Mouse (Mus musculus) hindbrain, embryonic 14.5 days (tissue): ENCODE measurements around the gene Abca4. TPM values are rescaled to one million over a fixed set of nuclear protein-coding genes. Genes with fewer than 3 reads are reported as not detected.

Experiments used
- ATAC-seq: fragments of 200-750 bp; cut with Nextera tagmentation; 2 replicates; pipeline ENCODE4 v1.8.0; 2017; ENCODE audit warnings: moderate number of reproducible peaks, mild to moderate bottlenecking, moderate TSS enrichment, moderate library complexity; ENCODE audit not compliant: low FRiP score
- DNase-seq: peaks from one replicate; pipeline ENCODE4 v3.0.0-alpha.2; 2015; ENCODE audit warnings: low spot score
- H3K27ac ChIP-seq: fragments of 300-500 bp; sonication (generic); 2 replicates; pipeline ENCODE4 v1.5.1; 2014; ENCODE audit warnings: mild to moderate bottlenecking, moderate library complexity
- H3K27me3 ChIP-seq: fragments of 300-500 bp; sonication (generic); 2 replicates; pipeline ENCODE4 v1.6.1; 2014; ENCODE audit warnings: mild to moderate bottlenecking, low read length, mixed read lengths; ENCODE audit not compliant: control insufficient read depth, insufficient read depth
- H3K36me3 ChIP-seq: fragments of 300-500 bp; sonication (generic); replicated peaks from 2 replicates; pipeline ENCODE4 v1.6.1; 2014; ENCODE audit not compliant: control insufficient read depth, insufficient read depth
- H3K4me1 ChIP-seq: fragments of 300-500 bp; sonication (generic); replicated peaks from 2 replicates; pipeline ENCODE4 v1.6.1; 2014; ENCODE audit warnings: antibody characterized with exemption, low read length, mixed read lengths; ENCODE audit not compliant: control insufficient read depth, insufficient read depth
- H3K4me2 ChIP-seq: fragments of 300-500 bp; sonication (generic); replicated peaks from 2 replicates; pipeline ENCODE4 v1.6.1; 2014; ENCODE audit warnings: mild to moderate bottlenecking, moderate library complexity
- H3K4me3 ChIP-seq: fragments of 300-500 bp; sonication (generic); replicated peaks from 2 replicates; pipeline ENCODE4 v1.5.1; 2014; ENCODE audit warnings: mild to moderate bottlenecking, low read length
- H3K9ac ChIP-seq: fragments of 300-500 bp; sonication (generic); 2 replicates; pipeline ENCODE4 v1.6.1; 2014
- H3K9me3 ChIP-seq: fragments of 300-500 bp; sonication (generic); 2 replicates; pipeline ENCODE4 v1.6.1; 2016; ENCODE audit warnings: low read length; ENCODE audit not compliant: control insufficient read depth
- WGBS: fragments of 180-500 bp; shearing (Covaris S2); extraction: QIAGEN DNeasy Blood & Tissue Kit; methylation state at CpG from one replicate; pipeline ENCODE4 v1.1.7; 2014; 5-methylcytosine and 5-hydroxymethylcytosine counted together
- polyA plus RNA-seq: library from polyadenylated mRNA; unstranded; fragments of >200 nt; fragmentation: Nextera tagmentation; extraction: Ambion mirVana; gene quantifications from 2 replicates; pipeline ENCODE4 v1.2.1, GENCODE M21; 2014

Abca4 gene
- polyA plus RNA-seq, 1 experiment from 2014 or later, result 5.1 TPM

DNA sequence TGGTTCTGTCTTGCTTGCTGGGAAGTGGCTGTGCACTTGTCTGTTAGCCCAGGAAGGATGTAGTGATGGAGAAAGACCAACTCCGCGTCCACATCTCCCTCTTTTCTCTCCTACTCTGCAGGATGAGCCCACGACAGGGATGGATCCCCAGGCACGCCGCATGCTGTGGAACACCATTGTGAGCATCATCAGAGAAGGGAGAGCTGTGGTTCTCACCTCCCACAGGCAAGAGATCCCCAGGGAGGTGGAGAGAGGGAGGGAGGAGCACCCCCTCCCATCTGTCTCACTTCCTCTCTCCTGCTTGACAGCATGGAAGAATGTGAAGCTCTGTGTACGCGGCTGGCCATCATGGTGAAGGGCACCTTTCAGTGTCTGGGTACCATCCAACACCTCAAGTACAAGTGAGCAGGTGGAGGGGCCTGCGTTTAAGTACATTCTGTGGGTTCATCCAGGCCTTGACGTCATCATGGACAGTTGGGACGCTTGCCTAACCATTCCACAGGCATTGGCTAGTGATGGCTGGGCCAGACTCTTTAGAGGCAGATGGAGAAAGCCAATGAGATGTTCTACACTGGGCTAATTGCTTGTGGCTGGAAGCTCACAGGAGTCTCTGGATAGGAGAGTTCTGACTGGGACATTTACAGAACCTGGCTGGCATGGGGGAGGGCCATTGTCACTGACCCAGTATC, 126.5 kb downstream of the Abca4 start:
- H3K4me3 ChIP-seq, result no peak overlapping the region
- H3K4me1 ChIP-seq, result no peaks in the 10 kb centered on the region
- no peak overlapping the region for H3K27ac ChIP-seq
- no peak for ATAC-seq
- DNase-seq, result no peak
- no peaks in the 10 kb centered on the region for H3K9me3 ChIP-seq
- no peaks in the 10 kb centered on the region for H3K36me3 ChIP-seq
- no peaks in the 10 kb centered on the region for H3K27me3 ChIP-seq
- H3K4me2 ChIP-seq, result no peak overlapping the region
- WGBS, result 85% methylated on average over 10 of the region's 10 CpGs
- no peak overlapping the region for H3K9ac ChIP-seq

DNA sequence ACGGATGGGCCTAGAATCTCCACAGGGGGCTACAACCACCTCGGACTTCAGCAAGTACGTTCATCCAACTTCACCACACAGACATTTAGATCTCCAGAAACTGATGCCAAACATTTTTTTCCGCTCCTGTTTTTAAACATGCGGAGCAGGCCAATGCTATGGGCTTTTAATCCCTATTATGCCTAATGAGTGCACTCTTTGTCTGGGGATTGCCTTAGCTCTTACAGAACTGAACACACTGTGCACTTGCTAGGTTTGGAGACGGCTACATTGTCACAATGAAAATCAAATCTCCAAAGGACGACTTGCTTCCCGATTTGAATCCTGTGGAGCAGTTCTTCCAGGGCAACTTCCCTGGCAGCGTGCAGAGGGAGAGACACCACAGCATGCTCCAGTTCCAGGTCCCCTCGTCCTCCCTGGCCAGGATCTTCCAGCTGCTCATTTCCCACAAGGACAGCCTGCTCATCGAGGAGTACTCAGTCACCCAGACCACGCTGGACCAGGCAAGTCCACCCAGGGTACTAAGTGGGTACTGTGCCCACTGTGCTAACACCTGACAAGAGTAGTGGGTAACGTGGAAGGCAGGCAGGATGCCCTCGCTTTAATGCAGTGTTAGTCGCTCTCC, 129.4 kb downstream of the Abca4 start:
- H3K27ac ChIP-seq, result no peak overlapping the region
- no peaks in the 10 kb centered on the region for H3K4me1 ChIP-seq
- DNase-seq, result no peak

DNA sequence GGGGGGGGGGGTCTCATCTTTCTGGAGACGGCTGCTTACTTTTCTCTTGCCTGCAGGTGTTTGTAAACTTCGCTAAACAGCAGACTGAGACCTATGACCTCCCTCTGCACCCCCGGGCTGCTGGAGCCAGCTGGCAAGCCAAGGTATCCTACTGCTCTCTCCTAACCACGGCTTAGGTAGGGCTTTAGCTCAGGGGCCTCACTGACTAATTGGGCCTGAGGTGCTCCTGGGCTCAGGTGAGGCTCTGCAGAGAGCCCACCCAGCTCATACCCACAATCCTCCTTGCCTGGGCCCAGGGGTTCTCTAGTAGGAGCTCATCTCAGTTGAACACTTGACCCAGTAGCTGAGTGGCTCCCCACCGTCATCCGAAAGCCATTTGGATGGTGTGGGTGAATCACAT, 131.8 kb downstream of the Abca4 start:
- ATAC-seq (no peak), DNase-seq (no peak)
- Histone ChIP-seq H3K4me2 (no peak overlapping the region), H3K27ac (no peak overlapping the region), H3K27me3 (no peaks in the 10 kb centered on the region), H3K9ac (no peak overlapping the region), H3K4me3 (no peak overlapping the region), H3K36me3 (no peaks in the 10 kb centered on the region), H3K9me3 (no peaks in the 10 kb centered on the region), H3K4me1 (no peaks in the 10 kb centered on the region)
- 84% methylated on average over 6 of the region's 6 CpGs for WGBS

More for the DNA sequence above, 129.4 kb downstream of the Abca4 start:
- H3K36me3 ChIP-seq, result no peaks in the 10 kb centered on the region
- no peaks in the 10 kb centered on the region for H3K27me3 ChIP-seq
- no peak overlapping the region for H3K4me2 ChIP-seq
- no peak overlapping the region for H3K9ac ChIP-seq
- H3K4me3 ChIP-seq, result no peak overlapping the region
- ATAC-seq, result no peak
- WGBS, result 58% methylated on average over 15 of the region's 15 CpGs
- H3K9me3 ChIP-seq, result no peaks in the 10 kb centered on the region

DNA sequence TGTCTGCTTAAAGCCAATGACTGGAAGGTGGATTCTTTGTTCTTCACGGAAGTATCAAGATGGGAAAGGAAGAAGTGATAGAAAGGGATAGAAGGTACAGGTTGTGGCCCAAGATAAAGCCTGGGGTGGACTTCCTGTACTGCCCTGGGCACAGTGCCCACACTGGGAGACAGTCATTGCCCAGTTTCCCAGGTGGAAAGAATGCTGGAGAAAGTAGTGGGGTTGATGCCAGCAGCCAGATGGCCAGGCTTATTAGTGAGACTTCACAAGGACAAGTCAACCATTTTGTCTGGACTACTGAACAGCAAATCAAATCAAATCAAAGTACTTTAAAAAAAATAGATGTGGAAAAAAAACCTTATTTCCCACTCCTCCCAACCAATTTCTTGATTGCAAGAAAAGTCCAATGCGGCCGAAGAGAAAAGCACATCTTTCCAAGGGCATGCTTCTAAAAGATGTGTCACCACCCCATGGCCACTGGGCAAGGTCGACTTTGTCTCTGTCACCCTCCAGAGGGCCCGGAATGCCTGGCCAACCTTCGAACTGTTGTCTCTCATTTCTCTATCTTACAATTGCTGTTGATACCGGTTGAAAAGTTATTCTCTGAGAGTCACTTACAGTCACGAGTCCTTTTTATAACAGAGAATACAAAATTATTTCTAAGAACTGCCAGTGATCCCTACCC, 132.6 kb downstream of the Abca4 start:
- ATAC-seq (no peak), DNase-seq (no peak)
- 88% methylated on average over 8 of the region's 8 CpGs for WGBS
- no peak overlapping the region for H3K4me3 ChIP-seq
- H3K4me2 ChIP-seq, result no peak overlapping the region
- no peaks in the 10 kb centered on the region for H3K36me3 ChIP-seq
- H3K9ac ChIP-seq, result no peak overlapping the region
- no peaks in the 10 kb centered on the region for H3K27me3 ChIP-seq
- no peaks in the 10 kb centered on the region for H3K9me3 ChIP-seq
- no peaks in the 10 kb centered on the region for H3K4me1 ChIP-seq
- H3K27ac ChIP-seq, result no peak overlapping the region

DNA sequence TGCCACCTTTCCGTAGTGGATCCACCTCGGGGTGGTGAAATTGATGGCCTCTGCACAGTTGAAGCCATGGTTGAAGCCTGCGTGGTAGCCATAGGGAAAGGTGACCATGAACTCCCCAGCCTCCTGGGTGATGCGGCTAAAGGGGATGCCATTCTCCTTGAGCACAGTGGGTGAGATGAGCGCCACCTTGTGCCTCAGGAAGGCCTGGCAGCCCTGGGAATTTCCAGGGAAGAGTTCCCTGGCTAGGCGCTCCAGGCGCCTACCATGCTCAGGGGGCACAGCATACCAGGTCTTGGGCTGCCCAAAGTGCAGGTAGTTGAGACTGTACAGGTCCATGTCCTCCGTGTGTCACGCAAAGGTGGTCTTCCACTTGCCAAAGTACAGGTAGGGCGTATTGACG, 139.9 kb downstream of the Abca4 start:
- 53% methylated on average over 11 of the region's 11 CpGs for WGBS
- ATAC-seq, result no peak
- Histone ChIP-seq H3K27ac (no peak overlapping the region), H3K9me3 (no peaks in the 10 kb centered on the region), H3K4me1 (no peaks in the 10 kb centered on the region), H3K4me3 (no peak overlapping the region), H3K9ac (no peak overlapping the region), H3K27me3 (no peaks in the 10 kb centered on the region), H3K4me2 (no peak overlapping the region), H3K36me3 (no peaks in the 10 kb centered on the region)
- DNase-seq, result no peak

DNA sequence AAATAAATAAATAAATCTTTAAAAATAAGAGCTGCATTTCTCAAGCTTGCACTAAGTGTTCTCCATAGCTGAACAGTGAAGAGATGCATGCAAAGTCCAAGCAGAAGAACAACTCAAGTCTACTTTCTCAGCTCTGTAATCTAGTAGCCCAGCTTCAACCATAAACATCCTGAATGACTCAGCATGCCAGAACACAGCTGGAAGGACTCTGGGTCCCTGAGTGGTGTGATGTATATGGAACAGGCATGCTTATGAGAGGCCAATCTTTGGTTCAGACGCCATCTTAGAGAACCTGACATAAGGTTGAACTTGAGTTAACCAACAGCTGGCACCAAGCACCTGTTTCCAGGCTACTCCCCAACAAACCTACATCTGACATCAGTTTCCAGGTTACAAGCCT, 142.7 kb downstream of the Abca4 start:
- no peak for ATAC-seq
- WGBS, result 89% methylated on average over 1 of the region's 1 CpGs

DNA sequence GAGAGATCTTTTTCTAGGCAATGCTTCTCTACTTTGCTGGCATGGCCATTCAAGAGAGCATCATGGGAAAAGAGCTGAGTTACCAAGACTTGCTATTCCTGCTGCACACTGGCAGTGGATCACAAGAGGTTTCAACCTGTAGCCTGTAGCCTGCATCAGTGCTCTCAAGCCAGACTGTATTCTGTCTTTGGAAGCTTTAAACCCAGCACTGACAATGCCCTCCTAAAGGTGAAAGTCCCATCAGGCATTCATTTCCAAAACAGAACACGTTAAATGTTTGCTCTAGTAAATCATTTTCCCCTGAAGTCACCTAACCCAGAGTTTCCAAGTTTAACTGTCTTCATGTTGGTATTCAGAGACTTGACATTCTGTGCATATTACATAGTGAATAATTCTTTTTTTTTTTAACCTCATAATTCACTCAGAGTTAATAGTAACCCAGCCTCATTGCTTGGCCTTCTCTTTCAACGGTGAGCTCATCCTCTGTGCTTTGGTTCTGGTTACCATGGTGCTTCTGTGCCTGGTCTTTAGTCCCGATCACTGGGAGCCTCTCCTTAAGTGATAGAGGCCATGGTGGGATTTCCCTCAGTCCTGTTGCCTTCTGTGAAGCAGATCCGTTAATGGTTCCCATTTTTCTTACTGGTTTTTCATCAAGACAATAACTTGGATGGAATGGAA, 152.5 kb downstream of the Abca4 start:
- H3K9me3 ChIP-seq, result no peaks in the 10 kb centered on the region
- DNase-seq (no peak), ATAC-seq (no peak)
- no peak overlapping the region for H3K9ac ChIP-seq
- no peak overlapping the region for H3K27ac ChIP-seq
- no peaks in the 10 kb centered on the region for H3K36me3 ChIP-seq
- H3K27me3 ChIP-seq, result no peaks in the 10 kb centered on the region
- WGBS, result 66% methylated on average over 4 of the region's 4 CpGs
- H3K4me1 ChIP-seq, result no peaks in the 10 kb centered on the region
- H3K4me3 ChIP-seq, result no peak overlapping the region
- H3K4me2 ChIP-seq, result no peak overlapping the region

More for the DNA sequence above, 142.7 kb downstream of the Abca4 start:
- no peak for DNase-seq
- Histone ChIP-seq H3K4me2 (no peak overlapping the region), H3K36me3 (no peaks in the 10 kb centered on the region), H3K27ac (no peak overlapping the region), H3K4me1 (no peaks in the 10 kb centered on the region), H3K9ac (no peak overlapping the region), H3K4me3 (no peak overlapping the region), H3K9me3 (no peaks in the 10 kb centered on the region), H3K27me3 (no peaks in the 10 kb centered on the region)

DNA sequence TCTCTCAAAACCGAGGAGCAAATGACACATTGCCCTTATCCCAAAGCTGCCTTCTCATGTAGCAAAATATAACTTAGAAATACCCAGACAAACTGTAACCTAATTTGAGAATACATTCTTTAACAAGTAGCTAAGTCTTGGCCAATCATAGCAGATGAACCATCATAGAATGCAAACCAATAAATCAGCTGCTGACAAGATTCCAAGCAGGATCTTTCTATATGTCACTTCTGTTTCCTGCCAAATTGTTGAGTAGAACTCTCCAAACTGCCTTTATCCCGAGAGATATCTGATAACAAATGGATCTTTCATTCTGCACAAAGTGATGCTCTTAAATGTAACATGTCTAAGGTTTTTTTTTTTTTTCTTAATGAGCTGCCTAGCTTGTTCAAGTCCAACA, 154.3 kb downstream of the Abca4 start:
- Histone ChIP-seq H3K4me1 (no peaks in the 10 kb centered on the region), H3K27ac (no peak overlapping the region), H3K9ac (no peak overlapping the region), H3K36me3 (no peaks in the 10 kb centered on the region), H3K9me3 (no peaks in the 10 kb centered on the region), H3K4me3 (no peak overlapping the region), H3K4me2 (no peak overlapping the region), H3K27me3 (no peaks in the 10 kb centered on the region)
- ATAC-seq (no peak), DNase-seq (no peak)
- 89% methylated on average over 2 of the region's 2 CpGs for WGBS

DNA sequence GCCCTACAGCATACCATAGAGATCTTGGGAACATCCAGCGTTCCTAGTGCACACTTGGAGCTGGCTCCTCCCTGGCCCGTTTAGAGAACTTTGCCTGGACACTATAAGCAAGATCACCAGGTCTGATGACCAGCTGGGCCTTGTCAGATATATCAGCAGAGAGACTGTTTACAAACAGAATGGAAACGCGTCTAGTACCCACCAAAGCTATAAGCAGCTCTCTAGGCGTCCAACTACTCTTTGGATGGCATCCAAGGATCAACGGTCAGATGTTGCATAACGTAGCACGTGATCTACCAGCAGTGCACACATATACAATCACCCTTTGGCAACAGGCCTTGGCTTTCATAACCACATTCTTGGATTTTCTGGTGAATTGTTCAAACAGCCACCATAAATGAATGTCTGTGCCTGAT, 154.7 kb downstream of the Abca4 start:
- H3K4me3 ChIP-seq, result no peak overlapping the region
- no peaks in the 10 kb centered on the region for H3K9me3 ChIP-seq
- no peaks in the 10 kb centered on the region for H3K4me1 ChIP-seq
- WGBS, result 68% methylated on average over 8 of the region's 8 CpGs
- no peak overlapping the region for H3K4me2 ChIP-seq
- no peaks in the 10 kb centered on the region for H3K36me3 ChIP-seq
- no peak overlapping the region for H3K27ac ChIP-seq
- H3K27me3 ChIP-seq, result no peaks in the 10 kb centered on the region
- DNase-seq, result peak; percentile 53
- no peak for ATAC-seq
- H3K9ac ChIP-seq, result no peak overlapping the region
